Mouse (Mus musculus) thymus, adult 2 months (tissue): ENCODE measurements around the gene Uxs1.

ENCODE experiments used
- CTCF ChIP-seq: fragments of 200-500 bp; IDR thresholded peaks from 2 replicates; pipeline ENCODE4 v1.5.1; 2012; ENCODE audit warnings: mild to moderate bottlenecking, control low read depth, low read length, moderate library complexity, borderline replicate concordance; ENCODE audit not compliant: control insufficient read depth, poor library complexity, insufficient read depth; ENCODE audit errors: extremely low read depth
- POLR2A ChIP-seq: fragments of 200-500 bp; IDR thresholded peaks from 2 replicates; pipeline ENCODE4 v1.6.1; 2012; ENCODE audit warnings: mild to moderate bottlenecking, low read length, control low read depth, moderate library complexity; ENCODE audit not compliant: control insufficient read depth, poor library complexity, insufficient read depth; ENCODE audit errors: extremely low read depth

DNA sequence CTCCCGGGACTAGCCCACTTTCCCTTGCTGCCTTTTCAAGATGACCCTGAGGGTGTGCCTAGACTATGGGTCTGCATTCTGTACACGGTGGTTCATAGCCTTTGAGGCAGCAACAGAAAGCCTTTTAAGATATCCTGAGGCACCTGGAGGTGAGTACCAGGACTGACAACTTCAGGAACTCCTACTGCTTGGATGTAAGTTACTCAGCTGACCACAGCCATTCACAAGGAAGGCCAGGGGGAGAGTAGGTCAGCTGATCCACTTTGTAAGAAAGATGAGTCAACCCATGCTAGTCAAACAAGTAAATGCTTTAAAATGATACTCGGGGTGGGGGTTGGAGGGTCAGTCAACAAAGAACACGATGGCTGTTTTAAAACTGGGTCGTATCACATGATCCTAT, 42.3 kb downstream of the Uxs1 start:
- TF ChIP-seq CTCF (no peak), POLR2A (no peak)
